Mouse (Mus musculus) ES-E14 (cell line): Measurements from ENCODE around the gene Rpl24. TPM values are rescaled to one million over a fixed set of nuclear protein-coding genes. Genes with fewer than 3 reads are reported as not detected.
"Not testable (repeated sequence)": the region's sequence is repeated elsewhere in the genome, so short reads cannot be mapped to it uniquely, and the experiment has no call there.

Source experiments
- DNase-seq: peaks from one replicate; pipeline ENCODE4 v3.0.0-alpha.2; 2013; ENCODE audit warnings: low read depth, low spot score
- H3K27ac ChIP-seq: 2 replicates; pipeline ENCODE4 v1.5.1; 2012; ENCODE audit warnings: low read depth, mild to moderate bottlenecking, low read length, moderate library complexity, mixed read lengths; ENCODE audit not compliant: poor library complexity, insufficient read depth, severe bottlenecking
- H3K36me3 ChIP-seq: 2 replicates; pipeline ENCODE4 v1.6.1; 2012; ENCODE audit warnings: mild to moderate bottlenecking, low read length, moderate library complexity, mixed read lengths; ENCODE audit not compliant: control insufficient read depth, poor library complexity, insufficient read depth, severe bottlenecking
- H3K4me1 ChIP-seq, 2 experiments: fragments of 150-350 bp in 1 of 2; sonication (generic) in 1 of 2; 2 replicates each; pipeline ENCODE4 v1.6.1; 2012; ENCODE audit warnings: low read length in 2 of 2, mild to moderate bottlenecking in 1 of 2, mixed read lengths in 1 of 2; ENCODE audit not compliant: control insufficient read depth in 2 of 2, insufficient read depth in 2 of 2, poor library complexity in 1 of 2
- H3K4me3 ChIP-seq, 2 experiments: fragments of 150-350 bp in 1 of 2; sonication (generic) in 1 of 2; 2 replicates each; pipeline ENCODE4 v1.5.1; 2012; ENCODE audit warnings: low read length in 2 of 2, low read depth in 1 of 2, mild to moderate bottlenecking in 1 of 2, mixed read lengths in 1 of 2; ENCODE audit not compliant: insufficient read depth in 1 of 2, poor library complexity in 1 of 2, severe bottlenecking in 1 of 2
- H3K9ac ChIP-seq: 2 replicates; pipeline ENCODE4 v1.6.1; 2012; ENCODE audit warnings: low read depth, mild to moderate bottlenecking, low read length, mixed read lengths; ENCODE audit not compliant: poor library complexity, insufficient read depth, severe bottlenecking
- H3K9me3 ChIP-seq: fragments of 150-350 bp; sonication (generic); 2 replicates; pipeline ENCODE4 v1.6.1; 2012; ENCODE audit warnings: low read depth, mild to moderate bottlenecking, low read length; ENCODE audit not compliant: control insufficient read depth, insufficient read depth
- CHD2 ChIP-seq: IDR thresholded peaks from 2 replicates; pipeline ENCODE4 v1.6.1; 2014; ENCODE audit warnings: mild to moderate bottlenecking, low read depth, low read length, inconsistent platforms
- HCFC1 ChIP-seq: IDR thresholded peaks from 2 replicates; pipeline ENCODE4 v1.6.1; 2012; ENCODE audit warnings: low read length, inconsistent platforms, borderline replicate concordance; ENCODE audit not compliant: insufficient read depth
- MAFK ChIP-seq: IDR thresholded peaks from 2 replicates; pipeline ENCODE4 v1.6.1; 2014; ENCODE audit warnings: mild to moderate bottlenecking, low read depth, low read length, inconsistent platforms; ENCODE audit not compliant: insufficient read depth
- ZC3H11A ChIP-seq: IDR thresholded peaks from 2 replicates; pipeline ENCODE4 v1.6.1; 2012; ENCODE audit warnings: low read depth, mild to moderate bottlenecking, inconsistent platforms, low read length, borderline replicate concordance
- ZNF384 ChIP-seq: IDR thresholded peaks from 2 replicates; pipeline ENCODE4 v1.6.1; 2012; ENCODE audit warnings: low read depth, low read length, inconsistent platforms
- in situ Hi-C, 2 experiments: fragments of 600-800 bp; cut with MboI; formaldehyde crosslinking; loops; one replicate each; pipeline ENCODE4 v1.15.1; 2025; ENCODE audit warnings: low sequenced_read_pairs in 2 of 2, inconsistent platforms in 1 of 2; ENCODE audit not compliant: unreplicated experiment in 2 of 2
- total RNA-seq: library from RNA; depleted of rRNA; stranded (reverse); fragments of 300-350 nt; gene quantifications from 2 replicates; pipeline ENCODE4 v1.2.3, GENCODE M21; 2012

Rpl24 gene
- total RNA-seq, 1 experiment: 1,577 TPM

GRCm38 (mm10) chr16:55951679-55952327 lies 14.3 kb upstream of the Rpl24 start:
- no peak for DNase-seq
- no peaks in the 10 kb centered on the region for H3K36me3 ChIP-seq
- H3K27ac ChIP-seq: no peak overlapping the region
- no peaks in the 10 kb centered on the region for H3K9me3 ChIP-seq
- no peak overlapping the region for H3K4me3 ChIP-seq
- in situ Hi-C loops: no loop called here
- TF ChIP-seq ZC3H11A (no peak), HCFC1 (no peak), CHD2 (no peak), MAFK (no peak), ZNF384 (no peak)
- no peak overlapping the region for H3K9ac ChIP-seq
- H3K4me1 ChIP-seq: no peaks in the 10 kb centered on the region

GRCm38 (mm10) chr16:55952771-55953170 lies 13.3 kb upstream of the Rpl24 start:
- H3K36me3 ChIP-seq: no peaks in the 10 kb centered on the region
- no peaks in the 10 kb centered on the region for H3K4me1 ChIP-seq
- in situ Hi-C loops: no loop called here
- DNase-seq: no peak
- no peak overlapping the region for H3K4me3 ChIP-seq
- no peak for TF ChIP-seq ZNF384
- no peak for TF ChIP-seq MAFK
- no peak for TF ChIP-seq ZC3H11A
- TF ChIP-seq HCFC1: no peak
- TF ChIP-seq CHD2: no peak
- H3K9ac ChIP-seq: no peak overlapping the region
- H3K27ac ChIP-seq: no peak overlapping the region
- no peaks in the 10 kb centered on the region for H3K9me3 ChIP-seq

GRCm38 (mm10) chr16:55954196-55954595 lies 11.9 kb upstream of the Rpl24 start:
- H3K27ac ChIP-seq, in situ Hi-C loops, H3K36me3 ChIP-seq, DNase-seq, H3K9me3 ChIP-seq, H3K4me1 ChIP-seq, H3K4me3 ChIP-seq, H3K9ac ChIP-seq: not testable (repeated sequence)

- H3K9ac ChIP-seq, H3K27ac ChIP-seq, H3K4me3 ChIP-seq, DNase-seq, H3K9me3 ChIP-seq, in situ Hi-C loops, H3K4me1 ChIP-seq: not testable (repeated sequence)
- peaks cover 11% of the 10 kb centered on the region for H3K36me3 ChIP-seq
These were observed 3.0 kb upstream of the Rpl24 start for GRCm38 (mm10) chr16:55963068-55963467.

- H3K27ac ChIP-seq: no peak overlapping the region
- peaks cover 14% of the 10 kb centered on the region for H3K36me3 ChIP-seq
- in situ Hi-C loops: no loop called here
- peak; percentile 76 for TF ChIP-seq ZNF384
- no peak for TF ChIP-seq ZC3H11A
- H3K4me3 ChIP-seq: no peak overlapping the region
- H3K4me1 ChIP-seq: peaks cover 0 to 2% of the 10 kb centered on the region in 2 experiments; a peak in 1 of 4 replicates
- DNase-seq: no peak
- H3K9me3 ChIP-seq: no peaks in the 10 kb centered on the region
- H3K9ac ChIP-seq: no peak overlapping the region
These were observed 1.7 kb upstream of the Rpl24 start for GRCm38 (mm10) chr16:55964126-55964949.
